Mouse (Mus musculus) embryonic facial prominence, embryonic 11.5 days (tissue): ENCODE measurements at regions not wholly inside any gene's neighbourhood (a gene's known extent, or its start where the extent isn't known, plus 50 kb on each side); places are given as distances from the start of the nearest gene placed in this dataset.

Experiments used
- ATAC-seq: fragments of 200-750 bp; cut with Nextera tagmentation; replicated peaks from 2 replicates; pipeline ENCODE4 v1.8.0; 2017; ENCODE audit warnings: low read depth; ENCODE audit not compliant: insufficient number of reproducible peaks, low FRiP score, low TSS enrichment
- DNase-seq: peaks from one replicate; pipeline ENCODE4 v3.0.0-alpha.2; 2015; ENCODE audit warnings: low spot score
- H3K27ac ChIP-seq: fragments of 300-500 bp; sonication (generic); replicated peaks from 2 replicates; pipeline ENCODE4 v1.5.1; 2014; ENCODE audit warnings: mild to moderate bottlenecking, low read depth, low read length, control low read depth
- H3K27me3 ChIP-seq: fragments of 300-500 bp; sonication (generic); 2 replicates; pipeline ENCODE4 v1.6.1; 2014; ENCODE audit warnings: mild to moderate bottlenecking, low read length, moderate library complexity, mixed read lengths; ENCODE audit not compliant: control insufficient read depth, insufficient read depth
- H3K36me3 ChIP-seq: fragments of 300-500 bp; sonication (generic); replicated peaks from 2 replicates; pipeline ENCODE4 v1.6.1; 2014; ENCODE audit warnings: low read depth, mild to moderate bottlenecking, low read length, moderate library complexity, mixed read lengths; ENCODE audit not compliant: control insufficient read depth, insufficient read depth
- H3K4me1 ChIP-seq: fragments of 300-500 bp; sonication (generic); 2 replicates; pipeline ENCODE4 v1.6.1; 2014; ENCODE audit warnings: low read length, mixed read lengths; ENCODE audit not compliant: control insufficient read depth, insufficient read depth
- H3K4me2 ChIP-seq: fragments of 300-500 bp; sonication (generic); 2 replicates; pipeline ENCODE4 v1.6.1; 2014; ENCODE audit warnings: low read depth, mild to moderate bottlenecking, control low read depth, low read length, moderate library complexity
- H3K4me3 ChIP-seq: fragments of 300-500 bp; sonication (generic); 2 replicates; pipeline ENCODE4 v1.5.1; 2014; ENCODE audit warnings: low read depth, low read length, control low read depth
- H3K9ac ChIP-seq: fragments of 300-500 bp; sonication (generic); replicated peaks from 2 replicates; pipeline ENCODE4 v1.6.1; 2014; ENCODE audit warnings: mild to moderate bottlenecking, control low read depth, low read length
- H3K9me3 ChIP-seq: fragments of 300-500 bp; sonication (generic); replicated peaks from 2 replicates; pipeline ENCODE4 v1.6.1; 2016; ENCODE audit warnings: mild to moderate bottlenecking, low read length, inconsistent platforms, mixed read lengths; ENCODE audit not compliant: control insufficient read depth
- WGBS: fragments of 180-500 bp; shearing (Covaris S2); extraction: QIAGEN DNeasy Blood & Tissue Kit; methylation state at CpG from one replicate; pipeline ENCODE4 v1.1.7; 2014; 5-methylcytosine and 5-hydroxymethylcytosine counted together

- WGBS = 48% methylated on average over 3 of the region's 3 CpGs
- ATAC-seq (no peak), DNase-seq (no peak)
These were observed 65.1 kb upstream of the Rgmb start for GRCm38 (mm10) chr17:15895968-15896367.

GRCm38 (mm10) chr17:15891896-15892675 is 61.2 kb upstream of the Rgmb start:
- H3K27ac ChIP-seq = no peak overlapping the region
- ATAC-seq (no peak), DNase-seq (no peak)
- no peak overlapping the region for H3K4me3 ChIP-seq
- WGBS = 72% methylated on average over 4 of the region's 4 CpGs
- H3K9ac ChIP-seq = no peak overlapping the region
- no peak overlapping the region for H3K4me2 ChIP-seq
- H3K4me1 ChIP-seq = no peaks in the 10 kb centered on the region
- no peaks in the 10 kb centered on the region for H3K9me3 ChIP-seq
- H3K27me3 ChIP-seq = no peaks in the 10 kb centered on the region
- no peaks in the 10 kb centered on the region for H3K36me3 ChIP-seq

More at GRCm38 (mm10) chr17:15895968-15896367, 65.1 kb upstream of the Rgmb start:
- Histone ChIP-seq H3K4me2 (no peak overlapping the region), H3K9me3 (no peaks in the 10 kb centered on the region), H3K4me3 (no peak overlapping the region), H3K27me3 (no peaks in the 10 kb centered on the region), H3K4me1 (no peaks in the 10 kb centered on the region), H3K36me3 (no peaks in the 10 kb centered on the region), H3K27ac (no peak overlapping the region), H3K9ac (no peak overlapping the region)

- Histone ChIP-seq H3K4me1 (no peaks in the 10 kb centered on the region), H3K36me3 (no peaks in the 10 kb centered on the region), H3K4me2 (no peak overlapping the region), H3K9me3 (no peaks in the 10 kb centered on the region), H3K27me3 (no peaks in the 10 kb centered on the region), H3K9ac (no peak overlapping the region), H3K27ac (no peak overlapping the region), H3K4me3 (no peak overlapping the region)
- no peak for DNase-seq
- no peak for ATAC-seq
- WGBS = 95% methylated on average over 4 of the region's 4 CpGs
These were observed 59.8 kb upstream of the Rgmb start for GRCm38 (mm10) chr17:15890595-15891140.

- Histone ChIP-seq H3K9me3 (no peaks in the 10 kb centered on the region), H3K36me3 (no peaks in the 10 kb centered on the region), H3K9ac (no peak overlapping the region), H3K27ac (no peak overlapping the region), H3K4me3 (no peak overlapping the region), H3K4me2 (no peak overlapping the region), H3K4me1 (no peaks in the 10 kb centered on the region), H3K27me3 (no peaks in the 10 kb centered on the region)
- ATAC-seq = no peak
- DNase-seq = no peak
- 75% methylated on average over 7 of the region's 7 CpGs for WGBS
These were observed 52.0 kb upstream of the Rgmb start for GRCm38 (mm10) chr17:15882803-15883202.

- Histone ChIP-seq H3K27me3 (no peaks in the 10 kb centered on the region), H3K9ac (no peak overlapping the region), H3K27ac (no peak overlapping the region), H3K4me1 (no peaks in the 10 kb centered on the region), H3K4me2 (no peak overlapping the region), H3K4me3 (no peak overlapping the region), H3K9me3 (no peaks in the 10 kb centered on the region), H3K36me3 (no peaks in the 10 kb centered on the region)
- no peak for DNase-seq
- ATAC-seq = no peak
- WGBS = 91% methylated on average over 2 of the region's 2 CpGs
These were observed 51.4 kb upstream of the Rgmb start for GRCm38 (mm10) chr17:15882245-15882644.
